Mouse (Mus musculus) limb, embryonic 10.5 days (tissue): ENCODE data around the gene Sap18b. TPM values are rescaled to one million over a fixed set of nuclear protein-coding genes. Genes with fewer than 3 reads are reported as not detected.
A peak's percentile ranks its signal among the peaks of the same experiment; 100 is the strongest.

Source experiments
- DNase-seq: peaks from one replicate; pipeline ENCODE4 v3.0.0-alpha.2; 2017; ENCODE audit warnings: low spot score
- H3K27ac ChIP-seq: fragments of 300-500 bp; sonication (generic); 2 replicates; pipeline ENCODE4 v1.5.1; 2016; ENCODE audit warnings: mild to moderate bottlenecking
- H3K27me3 ChIP-seq: fragments of 300-500 bp; sonication (generic); 2 replicates; pipeline ENCODE4 v1.6.1; 2016; ENCODE audit warnings: low read depth, mild to moderate bottlenecking; ENCODE audit not compliant: poor library complexity, severe bottlenecking
- H3K36me3 ChIP-seq: fragments of 300-500 bp; sonication (generic); 2 replicates; pipeline ENCODE4 v1.6.1; 2016; ENCODE audit warnings: mild to moderate bottlenecking, moderate library complexity
- H3K4me1 ChIP-seq: fragments of 300-500 bp; sonication (generic); 2 replicates; pipeline ENCODE4 v1.6.1; 2016
- H3K4me3 ChIP-seq: fragments of 300-500 bp; sonication (generic); 2 replicates; pipeline ENCODE4 v1.5.1; 2016; ENCODE audit warnings: mild to moderate bottlenecking, moderate library complexity
- H3K9me3 ChIP-seq: fragments of 300-500 bp; sonication (generic); replicated peaks from 2 replicates; pipeline ENCODE4 v1.6.1; 2016; ENCODE audit warnings: mild to moderate bottlenecking
- WGBS: fragments of 180-500 bp; shearing (Covaris S2); methylation state at CpG from one replicate; pipeline ENCODE4 v1.1.7; 2016; 5-methylcytosine and 5-hydroxymethylcytosine counted together
- polyA plus RNA-seq: library from polyadenylated mRNA; unstranded; fragments of >200 nt; fragmentation: Nextera tagmentation; extraction: Ambion mirVana; gene quantifications from 2 replicates; pipeline ENCODE4 v1.2.1, GENCODE M21; 2016

Gene Sap18b
- polyA plus RNA-seq, 1 experiment from 2014 or later, result 387 TPM

DNA sequence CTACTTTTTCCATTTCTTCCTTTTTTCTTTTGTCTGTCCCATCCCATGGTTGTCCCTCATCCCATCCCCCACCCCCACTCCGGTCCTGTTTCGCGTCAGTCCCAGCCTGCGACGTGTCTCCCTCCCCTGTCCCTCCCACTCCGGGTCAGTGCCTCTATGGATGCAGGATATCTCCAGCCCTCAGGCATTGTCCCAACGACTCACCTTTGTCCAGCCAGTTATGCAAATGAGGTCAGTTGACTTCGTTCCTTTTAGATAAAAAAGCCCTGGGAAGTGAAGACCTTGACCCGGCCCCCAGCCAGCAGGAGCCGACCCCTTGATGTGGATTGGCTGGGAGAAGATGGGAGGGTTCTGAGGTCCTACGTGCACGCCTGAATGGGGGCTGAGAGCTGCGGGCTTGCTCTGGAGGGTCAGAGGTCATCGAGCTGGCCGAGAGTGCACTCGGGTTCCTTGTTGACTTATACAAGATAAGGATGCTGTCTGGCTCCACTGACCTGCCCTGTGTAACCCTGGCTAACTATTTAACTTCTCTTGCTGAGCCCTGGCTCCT is 8.4 kb downstream of the Sap18b start:
- H3K27me3 ChIP-seq, result no peaks in the 10 kb centered on the region
- peak; percentile 63 for DNase-seq
- 0% methylated on average over 16 of the region's 16 CpGs for WGBS
- no peaks in the 10 kb centered on the region for H3K9me3 ChIP-seq
- peaks cover 19% of the 10 kb centered on the region for H3K36me3 ChIP-seq
- peak overlapping the region; percentile 81 for H3K27ac ChIP-seq
- peaks cover 13% of the 10 kb centered on the region for H3K4me1 ChIP-seq
- peak overlapping the region; percentile 60 for H3K4me3 ChIP-seq

- no peak overlapping the region for H3K4me3 ChIP-seq
- no peak for DNase-seq
These were observed 10.7 kb downstream of the Sap18b start for GRCm38 (mm10) chr8:95835891-95836290.

DNA sequence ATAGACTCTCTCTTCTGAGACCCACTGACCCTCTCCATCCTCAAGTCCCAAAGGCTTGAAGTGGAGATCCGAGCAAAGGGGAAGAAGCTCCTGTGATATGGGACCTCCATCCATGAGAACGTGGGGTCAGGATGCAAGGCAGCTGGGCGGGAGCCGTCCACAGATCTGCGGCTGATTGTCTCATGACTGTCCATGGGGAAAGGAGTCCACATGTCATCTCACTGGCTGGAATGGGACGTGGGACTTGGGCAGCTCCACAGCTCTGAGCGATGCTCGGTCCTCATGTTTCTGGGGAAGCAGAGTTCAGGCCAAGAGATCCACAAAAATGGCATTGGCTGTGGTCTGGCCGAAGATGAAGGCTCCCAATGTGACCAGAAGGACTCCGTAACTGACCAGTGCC is 12.1 kb downstream of the Sap18b start:
- Histone ChIP-seq H3K27ac (no peak overlapping the region), H3K9me3 (no peaks in the 10 kb centered on the region), H3K4me3 (no peak overlapping the region), H3K4me1 (peaks cover 13% of the 10 kb centered on the region), H3K36me3 (peaks cover 44% of the 10 kb centered on the region), H3K27me3 (no peaks in the 10 kb centered on the region)
- no peak for DNase-seq
- WGBS, result 95% methylated on average over 10 of the region's 10 CpGs

More at GRCm38 (mm10) chr8:95835891-95836290, 10.7 kb downstream of the Sap18b start:
- peaks cover 31% of the 10 kb centered on the region for H3K36me3 ChIP-seq
- WGBS, result 77% methylated on average over 4 of the region's 4 CpGs
- H3K4me1 ChIP-seq, result peaks cover 13% of the 10 kb centered on the region
- no peaks in the 10 kb centered on the region for H3K9me3 ChIP-seq
- H3K27ac ChIP-seq, result no peak overlapping the region
- H3K27me3 ChIP-seq, result no peaks in the 10 kb centered on the region

- no peak overlapping the region for H3K4me3 ChIP-seq
- no peak overlapping the region for H3K27ac ChIP-seq
- peaks cover 63% of the 10 kb centered on the region for H3K36me3 ChIP-seq
- DNase-seq, result no peak
- no peaks in the 10 kb centered on the region for H3K27me3 ChIP-seq
- no peaks in the 10 kb centered on the region for H3K4me1 ChIP-seq
- H3K9me3 ChIP-seq, result no peaks in the 10 kb centered on the region
- 99% methylated on average over 4 of the region's 4 CpGs for WGBS
These were observed 14.1 kb downstream of the Sap18b start for GRCm38 (mm10) chr8:95839289-95839688.

DNA sequence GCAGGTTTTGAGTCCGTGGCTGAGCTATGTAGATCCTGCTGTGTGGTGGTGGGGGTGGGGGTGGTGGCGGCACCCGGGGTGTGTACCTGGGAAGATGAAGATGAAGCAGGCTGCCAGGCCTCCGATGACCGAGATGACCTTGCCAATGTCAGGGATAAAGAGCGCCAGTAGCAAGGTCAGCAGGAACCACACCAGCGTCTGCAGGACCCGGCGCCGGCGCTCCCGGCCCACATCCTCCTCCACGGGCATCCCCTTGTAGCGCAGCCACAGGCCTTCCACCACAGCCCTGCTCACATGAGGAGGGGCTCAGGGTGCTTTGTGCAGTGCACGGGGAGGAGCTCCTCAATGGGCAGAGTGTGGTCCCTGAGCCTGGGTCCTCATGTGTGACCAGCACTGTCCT is 16.3 kb downstream of the Sap18b start:
- H3K36me3 ChIP-seq, result peaks cover 77% of the 10 kb centered on the region
- no peak for DNase-seq
- H3K9me3 ChIP-seq, result no peaks in the 10 kb centered on the region
- no peaks in the 10 kb centered on the region for H3K27me3 ChIP-seq
- H3K4me3 ChIP-seq, result no peak overlapping the region
- H3K27ac ChIP-seq, result no peak overlapping the region
- WGBS, result 92% methylated on average over 15 of the region's 15 CpGs
- H3K4me1 ChIP-seq, result no peaks in the 10 kb centered on the region

DNA sequence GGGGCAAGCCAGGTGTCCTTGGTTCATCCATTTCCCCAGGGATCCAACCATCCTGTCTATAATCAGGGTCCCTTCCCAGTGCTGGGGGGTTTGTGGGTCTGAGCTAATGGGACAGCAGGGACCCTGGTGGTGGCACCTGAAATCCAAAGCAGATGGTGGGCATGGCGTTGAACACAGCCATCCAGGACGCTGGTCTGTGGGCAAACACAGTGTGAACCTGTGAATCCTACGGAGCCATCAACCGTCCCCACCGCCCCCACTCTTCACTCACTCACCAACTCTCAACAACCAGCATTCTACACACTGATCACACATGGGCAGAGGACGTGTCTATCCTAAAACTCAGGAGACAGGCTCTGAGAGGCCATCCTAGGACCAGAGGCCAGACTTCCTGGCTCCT is 18.8 kb downstream of the Sap18b start:
- no peak for DNase-seq

GRCm38 (mm10) chr8:95845026-95845425 is 19.9 kb downstream of the Sap18b start:
- no peak overlapping the region for H3K27ac ChIP-seq
- DNase-seq, result no peak
- peaks cover 75% of the 10 kb centered on the region for H3K36me3 ChIP-seq
- H3K4me3 ChIP-seq, result no peak overlapping the region
- no peaks in the 10 kb centered on the region for H3K4me1 ChIP-seq
- no peaks in the 10 kb centered on the region for H3K9me3 ChIP-seq
- no peaks in the 10 kb centered on the region for H3K27me3 ChIP-seq
- whole genome bisulfite sequencing, result 89% methylated on average over 7 of the region's 7 CpGs

More for the DNA sequence above, 18.8 kb downstream of the Sap18b start:
- WGBS, result 96% methylated on average over 6 of the region's 6 CpGs
- Histone ChIP-seq H3K4me1 (no peaks in the 10 kb centered on the region), H3K9me3 (no peaks in the 10 kb centered on the region), H3K27me3 (no peaks in the 10 kb centered on the region), H3K27ac (no peak overlapping the region), H3K36me3 (peaks cover 79% of the 10 kb centered on the region), H3K4me3 (no peak overlapping the region)

- 83% methylated on average over 24 of the region's 24 CpGs for WGBS
- Histone ChIP-seq H3K27ac (no peak overlapping the region), H3K27me3 (no peaks in the 10 kb centered on the region), H3K4me1 (peaks cover 11% of the 10 kb centered on the region), H3K4me3 (no peak overlapping the region), H3K36me3 (peaks cover 47% of the 10 kb centered on the region), H3K9me3 (no peaks in the 10 kb centered on the region)
- no peak for DNase-seq
These were observed 23.0 kb downstream of the Sap18b start for GRCm38 (mm10) chr8:95848061-95848551.

DNA sequence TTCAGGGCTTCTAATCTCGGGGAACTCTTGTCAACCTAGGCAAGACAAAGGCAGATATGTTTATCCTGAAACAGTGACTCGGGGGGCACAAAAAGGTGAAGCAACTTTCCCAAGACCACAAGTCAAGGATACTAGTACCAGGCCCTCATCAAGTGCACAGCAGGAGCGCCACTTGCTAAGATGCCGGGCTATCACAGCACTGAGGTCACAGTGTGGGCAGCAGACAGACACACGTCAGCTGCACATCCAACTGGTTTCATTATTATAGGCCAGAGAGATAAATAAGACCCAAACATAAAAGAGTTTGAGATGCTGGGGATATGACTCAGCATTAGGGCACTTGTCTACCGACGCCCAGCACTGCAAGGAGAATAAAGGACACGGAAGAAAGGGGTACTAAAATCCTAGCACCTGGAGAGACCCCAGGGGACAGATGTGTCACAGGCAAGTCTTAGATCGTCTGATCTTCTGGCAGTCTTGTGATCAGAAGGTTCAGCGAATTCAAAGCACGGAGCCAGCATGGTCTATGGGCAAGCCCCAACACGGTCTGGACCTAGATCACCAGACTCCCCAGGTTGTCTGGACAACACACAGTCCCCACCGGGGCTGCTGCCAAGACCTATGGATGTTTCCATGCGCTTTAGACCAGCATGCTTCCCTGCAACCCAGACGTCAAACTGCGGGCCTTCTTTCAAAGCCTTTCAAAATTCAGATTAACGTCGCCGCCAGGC is 23.8 kb downstream of the Sap18b start:
- H3K27ac ChIP-seq, result no peak overlapping the region
- DNase-seq, result no peak
- peaks cover 14% of the 10 kb centered on the region for H3K4me1 ChIP-seq
- H3K4me3 ChIP-seq, result no peak overlapping the region
- 89% methylated on average over 19 of the region's 19 CpGs for WGBS
- peaks cover 39% of the 10 kb centered on the region for H3K36me3 ChIP-seq
- H3K9me3 ChIP-seq, result no peaks in the 10 kb centered on the region
- no peaks in the 10 kb centered on the region for H3K27me3 ChIP-seq

- Histone ChIP-seq H3K36me3 (peaks cover 25% of the 10 kb centered on the region), H3K9me3 (no peaks in the 10 kb centered on the region), H3K4me1 (peaks cover 14% of the 10 kb centered on the region), H3K27ac (no peak overlapping the region), H3K4me3 (no peak overlapping the region), H3K27me3 (no peaks in the 10 kb centered on the region)
- no peak for DNase-seq
- 89% methylated on average over 2 of the region's 2 CpGs for WGBS
These were observed 25.2 kb downstream of the Sap18b start for GRCm38 (mm10) chr8:95850326-95850725.

GRCm38 (mm10) chr8:95852290-95852689 is 27.1 kb downstream of the Sap18b start:
- Histone ChIP-seq H3K36me3 (peaks cover 11% of the 10 kb centered on the region), H3K4me1 (peaks cover 14% of the 10 kb centered on the region), H3K27ac (no peak overlapping the region), H3K4me3 (peak overlapping the region; percentile 77), H3K27me3 (no peaks in the 10 kb centered on the region), H3K9me3 (no peaks in the 10 kb centered on the region)
- DNase-seq, result no peak
- WGBS, result 78% methylated on average over 4 of the region's 4 CpGs

- no peaks in the 10 kb centered on the region for H3K27me3 ChIP-seq
- peak within 1 kb of the TSS; percentile 77 for H3K4me3 ChIP-seq
- peaks cover 5% of the 10 kb centered on the region for H3K36me3 ChIP-seq
- peak within 1 kb of the TSS; percentile 73 for H3K27ac ChIP-seq
- H3K4me1 ChIP-seq, result peaks cover 14% of the 10 kb centered on the region
- DNase-seq, result peak; percentile 80
- 18% methylated on average over 22 of the region's 22 CpGs for WGBS
- no peaks in the 10 kb centered on the region for H3K9me3 ChIP-seq
These were observed 28.1 kb downstream of the Sap18b start, which contains the start of gene Slc38a7 for GRCm38 (mm10) chr8:95853102-95853843. Gene Slc38a7 (minus strand): TSS chr8:95853539.

GRCm38 (mm10) chr8:95854174-95854573 is 29.0 kb downstream of the Sap18b start:
- H3K9me3 ChIP-seq, result no peaks in the 10 kb centered on the region
- H3K27ac ChIP-seq, result no peak overlapping the region
- no peaks in the 10 kb centered on the region for H3K36me3 ChIP-seq
- DNase-seq, result no peak
- H3K4me3 ChIP-seq, result no peak overlapping the region
- 88% methylated on average over 6 of the region's 6 CpGs for WGBS
- peaks cover 14% of the 10 kb centered on the region for H3K4me1 ChIP-seq
- H3K27me3 ChIP-seq, result no peaks in the 10 kb centered on the region
